Mouse (Mus musculus) heart, adult 2 months (tissue): Measurements from ENCODE around the gene Pthlh. TPM values are rescaled to one million over a fixed set of nuclear protein-coding genes. Genes with fewer than 3 reads are reported as not detected.
A peak's percentile ranks its signal among the peaks of the same experiment; 100 is the strongest.

Source experiments
- DNase-seq, 2 experiments: peaks; one replicate each; pipeline ENCODE4 v3.0.0; 2021
- H3K27ac ChIP-seq: fragments of 200-600 bp; 2 replicates; pipeline ENCODE4 v1.8.1; 2022
- H3K27me3 ChIP-seq: fragments of 200-500 bp; 2 replicates; pipeline ENCODE4 v1.6.1; 2012; ENCODE audit warnings: mild to moderate bottlenecking, low read length, inconsistent platforms, mixed read lengths; ENCODE audit not compliant: control insufficient read depth, insufficient read depth
- H3K36me3 ChIP-seq: fragments of 200-500 bp; 2 replicates; pipeline ENCODE4 v1.6.1; 2012; ENCODE audit warnings: low read length, inconsistent platforms; ENCODE audit not compliant: control insufficient read depth, insufficient read depth
- H3K4me1 ChIP-seq: fragments of 200-500 bp; 2 replicates; pipeline ENCODE4 v1.6.1; 2011; ENCODE audit warnings: low read length; ENCODE audit not compliant: control insufficient read depth, insufficient read depth
- H3K4me3 ChIP-seq: fragments of 200-600 bp; 2 replicates; pipeline ENCODE4 v1.8.1; 2022
- H3K79me2 ChIP-seq: fragments of 200-500 bp; replicated peaks from 2 replicates; pipeline ENCODE4 v1.6.1; 2012; ENCODE audit warnings: mild to moderate bottlenecking, inconsistent platforms, low read length, moderate library complexity, mixed read lengths; ENCODE audit not compliant: control insufficient read depth, insufficient read depth
- H3K9ac ChIP-seq: fragments of 200-500 bp; 2 replicates; pipeline ENCODE4 v1.6.1; 2012; ENCODE audit warnings: low read depth, mild to moderate bottlenecking, control low read depth, inconsistent platforms, low read length, mixed read lengths
- CTCF ChIP-seq: fragments of 200-600 bp; IDR thresholded peaks from 2 replicates; pipeline ENCODE4 v1.8.1; 2022; ENCODE audit warnings: antibody characterized with exemption, mild to moderate bottlenecking, moderate library complexity
- EP300 ChIP-seq: fragments of 200-500 bp; IDR thresholded peaks from 2 replicates; pipeline ENCODE4 v1.6.1; 2011; ENCODE audit warnings: low read depth, low read length, control low read depth; ENCODE audit not compliant: insufficient read depth
- POLR2A ChIP-seq: fragments of 200-500 bp; IDR thresholded peaks from 2 replicates; pipeline ENCODE4 v1.6.1; 2011; ENCODE audit warnings: mild to moderate bottlenecking, low read depth, low read length, control low read depth; ENCODE audit not compliant: insufficient read depth
- WGBS: fragments of 180-500 bp; shearing (Covaris S2); methylation state at CpG from one replicate; pipeline ENCODE4 v1.1.7; 2018; 5-methylcytosine and 5-hydroxymethylcytosine counted together
- intact Hi-C: fragments of 180-260 bp; cut with DNase I; formaldehyde crosslinking; loops from one replicate; pipeline ENCODE4 v1.15.1; 2025
- polyA plus RNA-seq: library from polyadenylated mRNA; depleted of rRNA; stranded (reverse); fragments of >200 nt; gene quantifications from 2 replicates; pipeline ENCODE4 v1.2.3, GENCODE M21; 2012
- total RNA-seq, 2 experiments: library from RNA; stranded (reverse); gene quantifications; 2 replicates each; pipeline ENCODE4 v1.2.3; 2021

The Pthlh gene
- total and polyA plus RNA-seq, 3 experiments: 1.1 to 2.3 (median 1.3) TPM

DNA sequence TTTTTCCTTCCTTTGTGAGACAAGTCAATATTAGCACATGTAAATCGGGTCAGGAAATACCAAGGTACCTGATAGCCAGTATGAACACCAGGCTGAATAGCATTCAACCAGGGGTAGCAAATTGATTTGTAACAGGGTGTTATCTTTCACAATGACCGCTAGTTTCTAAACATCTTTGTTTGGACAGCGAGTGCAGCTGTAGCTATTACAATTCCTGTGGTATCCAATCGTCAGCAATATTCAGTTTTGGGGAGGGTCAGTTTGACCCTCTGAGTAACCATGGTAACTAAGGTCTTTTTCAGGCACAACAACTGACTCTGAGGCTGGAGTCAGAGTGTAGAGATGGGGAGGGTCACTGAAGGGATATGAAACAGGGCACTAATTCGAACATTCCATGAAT is 15.3 kb upstream of the Pthlh start:
- WGBS: 68% methylated on average over 5 of the region's 5 CpGs

DNA sequence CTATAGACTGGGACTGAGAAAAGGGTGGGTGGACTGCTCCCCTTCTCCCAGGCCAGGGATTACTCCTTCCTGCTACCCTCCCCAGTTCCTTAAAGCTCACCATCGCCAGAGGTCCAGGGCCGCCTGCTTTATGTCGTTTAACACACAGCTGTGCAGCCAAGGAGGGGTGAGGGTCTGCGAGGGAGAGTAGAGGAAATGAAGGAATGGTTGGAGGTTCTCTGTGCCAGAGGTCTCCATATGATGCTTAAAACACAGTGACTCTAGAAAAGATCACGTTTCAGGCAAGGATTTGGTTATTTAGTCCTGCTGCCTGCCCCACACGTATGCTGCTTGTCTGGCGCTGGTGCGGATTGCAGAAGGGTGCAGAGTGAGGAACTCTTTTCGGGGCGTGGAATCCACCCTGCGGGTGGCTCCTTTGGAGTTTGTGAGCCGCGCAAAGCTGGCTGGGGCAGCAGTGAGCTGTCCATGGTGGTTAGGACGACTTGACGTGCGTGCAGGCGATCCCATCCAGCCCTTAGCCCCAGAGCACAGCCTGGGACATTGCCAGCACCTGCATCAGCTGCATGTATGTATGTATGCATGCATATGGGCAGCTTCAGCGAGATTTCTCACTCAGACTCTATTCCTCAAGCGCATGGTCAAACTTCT is 4.3 kb upstream of the Pthlh start:
- no peak for TF ChIP-seq POLR2A
- TF ChIP-seq CTCF: no peak
- no peak for TF ChIP-seq EP300
- Histone ChIP-seq H3K4me1 (no peaks in the 10 kb centered on the region), H3K27me3 (no peaks in the 10 kb centered on the region), H3K4me3 (no peak overlapping the region), H3K27ac (no peak overlapping the region), H3K79me2 (no peaks in the 10 kb centered on the region), H3K36me3 (no peaks in the 10 kb centered on the region), H3K9ac (no peak overlapping the region)
- DNase-seq: no peak
- WGBS: 4% methylated on average over 19 of the region's 19 CpGs
- intact Hi-C loops: loop anchor here (5.0 kb wide), 1 partner anchor 684 kb away; no protein-coding TSS in a partner anchor

More for the DNA sequence above, 15.3 kb upstream of the Pthlh start:
- no peaks in the 10 kb centered on the region for H3K4me1 ChIP-seq
- TF ChIP-seq EP300 (no peak), POLR2A (no peak), CTCF (no peak)
- H3K27ac ChIP-seq: no peak overlapping the region
- intact Hi-C loops: no loop called here
- no peak overlapping the region for H3K4me3 ChIP-seq
- H3K36me3 ChIP-seq: no peaks in the 10 kb centered on the region
- H3K27me3 ChIP-seq: no peaks in the 10 kb centered on the region
- H3K79me2 ChIP-seq: no peaks in the 10 kb centered on the region
- DNase-seq: no peak
- H3K9ac ChIP-seq: no peak overlapping the region

DNA sequence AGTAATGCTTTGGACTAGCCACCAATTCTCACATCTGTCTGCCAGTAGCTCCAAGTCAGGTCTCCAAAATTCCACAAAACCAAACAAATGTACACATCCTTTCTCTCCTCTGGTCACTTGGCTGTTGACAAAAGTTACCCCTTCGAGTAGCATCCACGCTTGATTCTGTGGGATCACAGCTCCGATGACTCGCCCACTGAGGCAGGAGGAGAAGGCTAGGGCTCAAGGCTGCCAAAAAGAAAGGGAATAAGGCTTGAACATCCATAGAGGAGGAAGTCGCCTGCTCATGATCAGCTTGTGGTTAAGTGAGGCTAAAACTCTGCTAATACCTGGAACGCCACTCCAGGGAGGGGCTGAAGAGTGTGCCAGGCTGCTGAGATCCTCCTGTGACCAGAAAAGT is 2.5 kb upstream of the Pthlh start:
- no peak for DNase-seq
- Histone ChIP-seq H3K9ac (no peak overlapping the region), H3K4me3 (no peak overlapping the region), H3K27me3 (no peaks in the 10 kb centered on the region), H3K4me1 (no peaks in the 10 kb centered on the region), H3K27ac (no peak overlapping the region), H3K36me3 (no peaks in the 10 kb centered on the region), H3K79me2 (no peaks in the 10 kb centered on the region)
- 69% methylated on average over 6 of the region's 6 CpGs for WGBS
- intact Hi-C loops: loop anchor here (5.0 kb wide), 1 partner anchor 686 kb away; no protein-coding TSS in a partner anchor
- TF ChIP-seq CTCF (no peak), EP300 (no peak), POLR2A (no peak)

DNA sequence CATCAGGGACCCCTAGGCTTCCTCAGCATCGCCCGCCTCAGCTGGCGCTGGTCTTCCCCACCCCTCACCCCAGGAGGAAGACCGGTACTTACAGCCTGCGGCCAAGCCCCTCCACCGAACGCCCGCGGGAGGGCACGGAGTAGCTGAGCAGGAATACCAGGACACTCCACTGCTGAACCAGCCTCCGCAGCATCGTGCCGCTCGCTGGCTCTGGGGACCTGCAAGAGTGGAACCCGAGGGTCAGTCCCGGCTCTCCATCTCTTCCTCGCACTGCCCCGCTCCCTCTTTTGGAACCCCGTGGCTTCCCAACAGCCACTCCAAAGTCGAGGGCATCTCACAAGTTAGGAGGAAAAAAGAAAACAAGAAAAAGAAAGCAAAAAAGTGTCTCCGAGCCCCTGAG is 805 bp downstream of the Pthlh start:
- Histone ChIP-seq H3K4me1 (no peaks in the 10 kb centered on the region), H3K9ac (no peak overlapping the region), H3K27ac (no peak overlapping the region), H3K4me3 (peak overlapping the region; percentile 51), H3K79me2 (no peaks in the 10 kb centered on the region), H3K27me3 (no peaks in the 10 kb centered on the region), H3K36me3 (no peaks in the 10 kb centered on the region)
- no peak for TF ChIP-seq EP300
- no peak for TF ChIP-seq POLR2A
- TF ChIP-seq CTCF: no peak
- intact Hi-C loops: loop anchor here (5.0 kb wide), 1 partner anchor 549 kb away; no protein-coding TSS in a partner anchor
- 4% methylated on average over 21 of the region's 21 CpGs for WGBS
- peak; percentile 6 to 30 for DNase-seq

DNA sequence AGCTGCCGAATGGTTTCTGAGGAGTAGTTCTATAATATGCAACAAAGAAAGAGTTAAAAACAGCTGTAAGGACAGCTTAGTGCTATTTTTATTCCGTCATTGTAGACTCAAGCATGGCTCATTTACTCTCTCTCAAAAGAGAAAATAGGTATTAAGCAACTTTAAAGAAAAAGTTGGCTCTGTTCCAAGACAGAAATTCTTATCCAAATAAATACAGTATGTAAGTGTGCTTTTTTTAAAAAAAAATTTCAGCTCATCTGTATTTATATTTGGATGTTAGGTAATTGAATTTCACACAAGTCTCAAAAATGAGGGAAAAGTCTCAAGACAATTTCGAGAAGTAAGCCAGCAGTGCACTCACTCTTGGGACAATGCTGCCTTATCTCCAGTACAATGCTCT is 2.4 kb downstream of the Pthlh start:
- Histone ChIP-seq H3K4me3 (no peak overlapping the region), H3K36me3 (no peaks in the 10 kb centered on the region), H3K79me2 (no peaks in the 10 kb centered on the region), H3K4me1 (no peaks in the 10 kb centered on the region), H3K27me3 (no peaks in the 10 kb centered on the region), H3K27ac (no peak overlapping the region), H3K9ac (no peak overlapping the region)
- TF ChIP-seq EP300: no peak
- no peak for TF ChIP-seq CTCF
- TF ChIP-seq POLR2A: no peak
- intact Hi-C loops: loop anchor here (5.0 kb wide), 1 partner anchor 551 kb away; no protein-coding TSS in a partner anchor
- DNase-seq: no peak
- 41% methylated on average over 3 of the region's 3 CpGs for WGBS

DNA sequence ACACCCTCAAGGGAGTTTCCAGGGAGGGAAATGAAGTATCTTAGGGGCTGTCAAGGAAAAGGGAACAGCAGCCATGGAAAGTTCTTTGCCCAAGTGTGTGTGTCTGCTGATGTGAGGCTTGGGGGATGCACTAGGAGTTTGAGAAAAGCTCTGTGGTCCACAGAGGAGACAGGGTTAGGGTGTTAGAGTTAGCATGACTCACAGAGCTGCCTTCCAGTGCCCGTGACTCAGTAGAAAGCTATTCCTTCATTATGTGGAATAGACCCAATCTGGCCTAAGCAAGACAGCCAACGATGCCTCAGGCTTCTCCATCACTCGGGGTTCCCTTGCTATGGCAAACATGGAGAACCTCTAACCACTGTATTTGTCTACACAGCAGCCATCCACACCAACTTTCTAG is 3.2 kb downstream of the Pthlh start:
- intact Hi-C loops: loop anchor here (5.0 kb wide), 1 partner anchor 552 kb away; no protein-coding TSS in a partner anchor
- Histone ChIP-seq H3K36me3 (no peaks in the 10 kb centered on the region), H3K79me2 (no peaks in the 10 kb centered on the region), H3K27me3 (no peaks in the 10 kb centered on the region), H3K27ac (no peak overlapping the region), H3K9ac (no peak overlapping the region), H3K4me1 (no peaks in the 10 kb centered on the region), H3K4me3 (no peak overlapping the region)
- TF ChIP-seq EP300 (no peak), CTCF (no peak), POLR2A (no peak)
- WGBS: 52% methylated on average over 3 of the region's 3 CpGs
- no peak for DNase-seq
